Mouse (Mus musculus): ENCODE data around the gene Spo11. TPM values are rescaled to one million over a fixed set of nuclear protein-coding genes. Genes with fewer than 3 reads are reported as not detected.

Gene Spo11
- total RNA-seq, 1 experiment from 2014 or later, result 1.9 TPM

GRCm38 (mm10) chr2:173026286-173026685 is 48.8 kb downstream of the Spo11 start:
- no peak for ATAC-seq (ENCODE audit: extremely low read depth, insufficient number of reproducible peaks, low FRiP score, poor library complexity, severe bottlenecking)

GRCm38 (mm10) chr2:173026688-173027131 is 49.2 kb downstream of the Spo11 start:
- peak; percentile 71 for ATAC-seq (ENCODE audit: extremely low read depth, insufficient number of reproducible peaks, low FRiP score, poor library complexity, severe bottlenecking)

GRCm38 (mm10) chr2:173027169-173027823 is 49.8 kb downstream of the Spo11 start:
- no peak for ATAC-seq (ENCODE audit: extremely low read depth, insufficient number of reproducible peaks, low FRiP score, poor library complexity, severe bottlenecking)

GRCm38 (mm10) chr2:173027824-173028495 is 50.5 kb downstream of the Spo11 start:
- ATAC-seq (ENCODE audit: extremely low read depth, insufficient number of reproducible peaks, low FRiP score, poor library complexity, severe bottlenecking), result peak; percentile 7; the same call in 1 of the 2 replicates

- no peak for ATAC-seq (ENCODE audit: extremely low read depth, insufficient number of reproducible peaks, low FRiP score, poor library complexity, severe bottlenecking)
Measured at GRCm38 (mm10) chr2:173028508-173029031, 51.1 kb downstream of the Spo11 start.

- ATAC-seq (ENCODE audit: extremely low read depth, insufficient number of reproducible peaks, low FRiP score, poor library complexity, severe bottlenecking), result no peak
Measured at GRCm38 (mm10) chr2:173030591-173031338, 53.3 kb downstream of the Spo11 start.

- ATAC-seq (ENCODE audit: extremely low read depth, insufficient number of reproducible peaks, low FRiP score, poor library complexity, severe bottlenecking), result no peak
Measured at GRCm38 (mm10) chr2:173033531-173033930, 56.0 kb downstream of the Spo11 start.

- ATAC-seq (ENCODE audit: extremely low read depth, insufficient number of reproducible peaks, low FRiP score, poor library complexity, severe bottlenecking), result no peak
Measured at GRCm38 (mm10) chr2:173034998-173035397, 57.5 kb downstream of the Spo11 start.

GRCm38 (mm10) chr2:173035653-173036052 is 58.2 kb downstream of the Spo11 start:
- ATAC-seq (ENCODE audit: extremely low read depth, insufficient number of reproducible peaks, low FRiP score, poor library complexity, severe bottlenecking), result no peak

GRCm38 (mm10) chr2:173036055-173036454 is 58.6 kb downstream of the Spo11 start:
- ATAC-seq (ENCODE audit: extremely low read depth, insufficient number of reproducible peaks, low FRiP score, poor library complexity, severe bottlenecking), result no peak

GRCm38 (mm10) chr2:173036611-173037010 is 59.1 kb downstream of the Spo11 start:
- no peak for ATAC-seq (ENCODE audit: extremely low read depth, insufficient number of reproducible peaks, low FRiP score, poor library complexity, severe bottlenecking)

GRCm38 (mm10) chr2:173037347-173037746 is 59.8 kb downstream of the Spo11 start:
- ATAC-seq (ENCODE audit: extremely low read depth, insufficient number of reproducible peaks, low FRiP score, poor library complexity, severe bottlenecking), result no peak

- peak; percentile 11; the same call in 1 of the 2 replicates for ATAC-seq (ENCODE audit: extremely low read depth, insufficient number of reproducible peaks, low FRiP score, poor library complexity, severe bottlenecking)
Measured at GRCm38 (mm10) chr2:173037827-173038607, 60.5 kb downstream of the Spo11 start.

- ATAC-seq (ENCODE audit: extremely low read depth, insufficient number of reproducible peaks, low FRiP score, poor library complexity, severe bottlenecking), result no peak
Measured at GRCm38 (mm10) chr2:173039041-173039440, 61.5 kb downstream of the Spo11 start.

GRCm38 (mm10) chr2:173040803-173041202 is 63.3 kb downstream of the Spo11 start:
- ATAC-seq (ENCODE audit: extremely low read depth, insufficient number of reproducible peaks, low FRiP score, poor library complexity, severe bottlenecking), result no peak

- ATAC-seq (ENCODE audit: extremely low read depth, insufficient number of reproducible peaks, low FRiP score, poor library complexity, severe bottlenecking), result no peak
Measured at GRCm38 (mm10) chr2:173041242-173041641, 63.7 kb downstream of the Spo11 start.

GRCm38 (mm10) chr2:173041893-173042292 is 64.4 kb downstream of the Spo11 start:
- ATAC-seq (ENCODE audit: extremely low read depth, insufficient number of reproducible peaks, low FRiP score, poor library complexity, severe bottlenecking), result no peak

- ATAC-seq (ENCODE audit: extremely low read depth, insufficient number of reproducible peaks, low FRiP score, poor library complexity, severe bottlenecking), result no peak
Measured at GRCm38 (mm10) chr2:173042504-173043162, 65.1 kb downstream of the Spo11 start.

All from neutrophil, adult 5-6 weeks (primary cell).